Mouse (Mus musculus) kidney, adult 18-20 months (tissue): ENCODE data around the gene Epb41l1.
"Not testable (repeated sequence)": the region's sequence is repeated elsewhere in the genome, so short reads cannot be mapped to it uniquely, and the experiment has no call there.

ENCODE experiments used
- DNase-seq: peaks from one replicate; pipeline ENCODE4 v3.0.0; 2021

Gene Epb41l1

DNA sequence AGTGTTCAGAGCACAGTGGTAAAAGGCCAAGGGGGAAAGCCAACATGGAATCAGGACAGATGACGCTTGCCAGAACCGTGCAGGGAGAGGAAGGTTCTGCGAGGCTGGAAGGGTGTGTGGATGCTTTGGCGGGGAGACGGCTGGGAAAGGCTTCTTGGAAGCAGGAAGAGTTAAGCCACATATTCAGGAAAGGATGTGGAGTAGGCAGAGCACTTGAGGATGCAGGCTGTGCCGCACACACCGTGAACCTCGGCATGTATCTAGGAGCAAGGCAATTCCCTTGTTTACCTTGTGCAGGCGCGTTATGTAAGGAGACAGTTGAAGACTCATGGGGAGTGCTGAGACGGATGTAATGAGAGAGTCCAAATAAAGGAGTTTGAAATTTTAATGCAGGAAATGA, 69.5 kb downstream of the Epb41l1 start:
- DNase-seq = no peak

DNA sequence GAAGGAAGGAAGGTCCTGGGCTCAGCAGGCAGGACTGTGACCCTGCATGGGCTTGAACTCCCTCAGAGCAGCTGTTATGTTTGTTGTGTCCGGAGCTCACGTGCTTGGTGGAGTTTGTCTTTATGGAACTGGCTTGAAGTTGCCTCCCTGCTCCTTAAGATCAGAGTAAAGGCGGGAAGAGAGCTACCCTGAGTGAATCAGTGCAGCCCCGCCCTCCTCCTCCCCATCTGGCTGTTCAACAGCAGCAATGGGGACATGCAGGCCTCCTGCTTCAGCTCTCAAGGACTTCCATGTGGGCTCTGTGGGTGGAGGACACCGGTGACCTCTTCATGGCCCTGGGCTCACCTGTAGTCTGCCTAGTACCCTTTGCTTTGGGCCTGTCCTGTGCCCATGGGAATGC, 71.1 kb downstream of the Epb41l1 start:
- no peak for DNase-seq

DNA sequence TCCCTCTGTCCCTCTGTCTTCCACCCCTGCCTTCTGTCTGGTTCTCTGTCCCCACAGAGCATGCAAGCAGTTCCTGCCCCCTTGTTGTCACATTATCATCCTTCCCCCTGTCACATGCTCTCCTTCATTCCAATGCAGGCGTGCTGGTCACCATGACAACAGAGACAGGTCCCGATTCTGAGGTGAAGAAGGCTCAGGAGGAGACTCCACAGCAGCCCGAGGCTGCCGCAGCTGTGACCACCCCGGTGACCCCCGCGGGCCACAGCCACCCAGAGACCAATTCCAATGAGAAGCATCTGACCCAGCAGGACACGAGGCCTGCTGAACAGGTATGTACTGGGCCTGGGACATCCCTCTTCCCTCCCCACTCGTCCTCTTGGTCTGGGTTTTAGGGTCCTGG, 73.1 kb downstream of the Epb41l1 start:
- DNase-seq = no peak

DNA sequence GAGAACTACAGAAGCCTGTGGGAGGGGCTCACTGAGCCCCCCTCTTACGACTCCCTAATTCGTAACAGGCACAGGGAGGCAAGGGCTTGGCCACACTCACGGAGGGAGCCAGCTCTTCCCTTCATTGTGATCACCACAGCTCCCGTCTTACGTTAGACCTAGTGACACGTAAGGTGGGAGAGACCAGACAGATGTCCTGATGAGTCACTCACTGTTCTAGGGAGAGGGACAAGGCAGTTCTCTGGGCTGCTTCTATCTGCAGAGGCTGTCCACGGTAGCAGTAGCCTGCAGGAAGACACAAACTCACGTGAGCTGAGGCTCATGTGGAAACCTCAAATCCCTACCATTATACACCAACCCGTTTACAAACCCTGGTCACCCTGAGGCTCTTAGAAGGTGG, 73.8 kb downstream of the Epb41l1 start:
- no peak for DNase-seq

DNA sequence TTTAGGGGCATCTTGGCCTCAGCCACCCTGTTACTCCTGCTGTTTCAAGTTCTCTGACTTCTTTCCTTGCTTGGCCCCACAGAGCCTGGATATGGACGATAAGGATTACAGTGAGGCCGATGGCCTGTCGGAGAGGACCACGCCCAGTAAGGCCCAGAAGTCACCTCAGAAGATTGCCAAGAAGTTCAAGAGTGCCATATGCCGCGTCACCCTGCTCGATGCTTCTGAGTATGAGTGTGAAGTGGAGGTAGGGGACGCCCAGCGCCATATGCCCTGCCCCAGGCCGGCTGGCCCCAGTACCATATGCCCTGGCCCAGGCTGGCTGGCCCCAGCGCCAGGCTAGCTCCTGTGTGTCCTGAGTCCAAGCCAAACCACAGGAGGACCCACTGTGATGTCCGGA, 74.2 kb downstream of the Epb41l1 start:
- no peak for DNase-seq

DNA sequence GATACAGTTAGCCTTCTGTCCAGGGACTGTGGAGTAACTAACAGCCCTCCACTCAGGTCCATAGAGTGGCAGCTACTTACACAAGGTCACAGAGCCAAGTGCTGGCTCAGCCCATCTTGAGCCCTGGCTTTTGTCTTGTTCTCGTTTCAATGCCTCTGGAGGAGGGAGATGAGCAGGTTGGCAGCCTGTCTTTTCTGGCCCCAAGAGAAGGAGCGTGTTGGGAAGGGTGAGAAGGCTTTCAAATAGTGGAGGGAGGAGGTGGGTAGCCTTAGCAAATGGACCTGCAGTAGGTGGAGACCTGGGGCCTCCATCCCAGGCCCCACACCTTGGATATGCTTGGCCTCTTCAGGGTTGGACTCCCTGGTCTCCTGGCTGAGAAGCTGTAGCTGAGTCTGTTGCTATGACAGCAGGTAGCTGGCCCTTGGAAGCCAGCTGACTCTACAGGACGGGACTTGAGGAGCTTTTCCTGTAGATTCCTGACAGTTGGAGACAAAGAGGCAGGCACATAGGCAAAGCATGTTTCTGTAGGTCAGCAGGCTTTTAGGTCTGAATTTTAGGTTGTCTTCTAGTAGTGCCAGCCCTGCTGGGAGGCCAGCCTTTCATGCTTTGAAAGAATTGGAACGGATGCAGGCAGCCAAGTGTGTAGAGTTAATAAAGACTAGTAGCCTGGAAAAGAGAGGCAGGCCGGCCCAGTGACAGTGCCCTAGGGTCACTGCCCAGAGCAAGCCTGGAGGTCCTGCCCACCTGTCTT, 76.3 kb downstream of the Epb41l1 start:
- DNase-seq = no peak

DNA sequence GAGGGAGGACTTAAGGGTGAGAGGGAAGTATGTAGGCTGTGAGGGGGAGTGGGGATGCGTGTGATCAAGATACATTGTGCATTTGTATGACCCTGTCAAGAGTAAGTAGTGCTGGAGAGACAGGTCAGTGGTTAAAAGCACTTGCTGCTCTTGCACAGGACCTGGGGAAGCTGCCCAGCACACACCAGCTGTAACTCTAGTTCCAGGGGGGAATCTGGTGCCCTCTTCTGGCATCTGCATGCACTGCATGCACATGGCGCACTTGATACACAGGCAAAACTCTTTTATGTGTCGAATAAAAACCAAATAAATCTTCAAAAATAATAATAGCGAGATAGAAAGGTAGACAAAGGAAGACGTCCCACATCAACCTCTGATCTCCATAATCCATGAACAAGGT, 77.2 kb downstream of the Epb41l1 start:
- DNase-seq = peak; percentile 73

DNA sequence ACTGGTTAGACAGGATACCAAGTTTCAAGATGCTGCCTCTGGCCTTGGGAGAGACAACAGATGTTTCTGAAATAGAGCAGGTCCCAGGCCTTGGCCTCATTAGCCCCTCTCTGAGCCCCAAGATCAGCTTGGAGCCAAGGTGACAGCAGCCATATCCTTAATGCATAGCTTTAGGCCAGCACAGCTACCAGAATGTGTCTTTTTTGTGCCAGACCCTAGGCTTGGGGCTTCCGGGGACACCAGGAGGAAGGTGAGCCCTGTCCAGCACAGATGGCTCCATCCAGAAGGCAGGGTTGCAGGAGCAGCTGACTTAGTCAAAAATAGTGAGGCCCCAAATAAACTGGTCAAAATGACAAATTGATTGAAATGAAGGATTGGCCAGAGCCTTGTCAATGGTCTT, 80.3 kb downstream of the Epb41l1 start:
- no peak for DNase-seq

DNA sequence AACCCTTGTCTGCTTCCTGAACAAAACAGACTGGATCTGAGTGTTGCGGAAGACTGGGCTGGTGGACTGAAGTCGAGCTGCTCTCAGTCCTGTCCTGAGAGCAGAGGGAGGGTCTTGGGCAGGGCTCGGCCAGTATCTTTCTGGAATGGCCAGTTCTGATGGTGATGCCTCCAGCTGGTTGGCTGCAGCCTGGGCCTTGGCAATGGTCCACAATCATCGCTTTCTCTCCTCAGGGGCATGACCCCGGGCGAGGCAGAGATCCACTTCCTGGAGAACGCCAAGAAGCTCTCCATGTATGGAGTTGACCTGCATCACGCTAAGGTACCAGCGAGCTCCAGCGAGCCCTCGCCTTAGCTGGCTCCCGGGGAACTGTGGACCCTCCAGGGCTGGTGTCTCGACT, 84.8 kb downstream of the Epb41l1 start:
- DNase-seq = no peak

DNA sequence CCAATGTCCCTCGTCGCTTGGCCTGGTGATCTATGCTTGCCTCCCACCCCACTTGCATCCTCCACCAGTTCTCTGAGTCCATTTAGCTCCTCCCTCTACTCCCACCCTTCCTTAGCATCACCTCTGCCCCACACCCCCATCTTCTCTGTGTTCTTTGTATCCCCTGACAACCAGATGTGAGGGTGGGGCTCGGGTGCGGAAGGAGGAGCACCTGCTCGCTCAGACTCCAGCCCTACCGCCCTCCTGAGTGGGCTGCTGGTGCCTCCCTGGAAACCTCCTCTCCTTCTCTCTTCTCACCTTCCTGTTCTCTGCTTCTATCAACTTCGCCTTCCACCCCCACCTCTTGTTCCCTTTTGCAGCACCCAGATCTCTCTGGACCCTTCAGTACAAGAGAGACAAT, 91.3 kb downstream of the Epb41l1 start:
- DNase-seq = no peak

DNA sequence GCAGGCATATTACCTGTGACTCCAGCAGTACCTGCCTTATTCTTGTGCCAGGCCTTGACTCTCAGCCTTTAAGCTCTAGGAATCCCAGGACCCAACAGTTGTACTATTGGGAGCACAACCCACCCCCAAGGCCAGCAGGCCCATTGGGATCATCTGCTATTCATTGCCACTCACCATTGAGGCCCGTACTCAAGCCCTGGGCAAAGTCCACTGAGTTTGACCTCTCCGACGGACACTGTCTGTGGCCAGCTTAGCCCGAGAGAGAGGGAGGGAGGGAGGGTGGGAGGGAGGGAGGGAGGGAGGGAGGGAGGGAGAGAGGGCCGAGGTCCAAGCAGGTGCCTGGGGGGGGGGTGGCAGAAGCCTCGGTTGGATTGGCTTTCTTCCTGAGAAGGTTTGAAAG, 91.9 kb downstream of the Epb41l1 start:
- DNase-seq = peak; percentile 68

DNA sequence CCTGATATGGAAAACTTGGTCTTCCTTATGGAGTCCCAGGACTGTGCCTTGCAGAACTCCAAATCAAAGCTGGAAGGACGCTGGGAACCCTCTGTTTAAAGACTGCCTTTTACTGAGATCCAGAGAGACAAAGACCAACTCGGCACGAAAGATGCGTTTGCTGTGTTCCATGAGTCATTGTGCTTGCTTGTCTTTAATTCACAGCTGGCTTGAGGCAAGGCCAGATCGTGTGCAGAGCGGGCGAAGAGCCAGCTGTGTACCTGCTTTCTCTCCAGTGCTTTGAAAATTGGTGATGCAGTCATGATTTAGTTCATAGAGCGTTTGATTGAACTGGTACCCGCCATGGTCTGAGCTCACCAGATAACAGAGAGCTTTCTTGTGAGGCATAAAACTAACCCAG, 94.4 kb downstream of the Epb41l1 start:
- DNase-seq = no peak

DNA sequence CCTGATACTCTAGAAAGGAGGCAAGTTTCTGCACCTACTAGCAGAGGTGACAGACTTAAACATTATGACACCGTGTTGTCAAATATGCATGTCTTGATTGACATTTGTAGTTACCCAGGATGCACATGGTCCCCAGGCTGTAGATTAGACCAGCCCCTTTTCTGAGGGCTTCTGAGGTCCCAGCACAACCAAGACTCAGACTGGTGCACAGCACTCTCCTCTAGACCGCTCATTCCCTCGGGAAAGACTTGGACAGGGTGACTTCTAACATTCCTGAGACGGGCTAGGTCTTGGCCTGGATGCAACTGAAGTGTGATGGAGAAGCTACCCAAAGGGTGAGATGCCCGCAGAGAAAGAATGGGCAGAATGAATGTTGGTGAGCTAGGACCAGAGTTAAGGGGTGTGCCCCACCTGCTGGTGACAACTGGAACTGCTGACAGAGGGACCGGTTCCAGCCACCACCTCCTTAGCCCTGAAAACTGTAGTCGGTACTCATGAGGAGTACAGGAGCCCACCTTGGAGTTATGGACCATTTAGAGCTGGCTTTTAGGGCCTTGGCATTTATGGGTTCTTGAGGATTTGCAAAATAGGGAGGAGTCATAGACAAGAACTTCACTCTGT, 95.0 kb downstream of the Epb41l1 start:
- peak; percentile 86 for DNase-seq

DNA sequence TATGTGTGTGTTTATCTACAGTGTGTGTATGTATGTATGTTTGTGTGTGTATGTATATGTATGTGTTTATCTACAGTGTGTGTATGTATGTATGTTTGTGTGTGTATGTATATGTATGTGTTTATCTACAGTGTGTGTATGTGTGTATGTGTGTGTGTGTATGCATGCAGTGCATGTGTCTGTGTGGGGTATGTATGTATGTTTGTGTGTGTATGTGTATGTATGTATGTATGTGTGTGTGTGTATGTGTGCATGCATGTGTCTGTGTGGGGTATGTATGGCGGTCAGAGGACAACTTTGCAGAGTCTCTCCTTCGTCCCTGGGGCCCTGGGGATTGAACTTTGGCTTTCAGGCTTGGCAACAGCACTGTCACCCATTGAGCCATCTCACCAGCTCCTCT, 96.0 kb downstream of the Epb41l1 start:
- not testable (repeated sequence) for DNase-seq

DNA sequence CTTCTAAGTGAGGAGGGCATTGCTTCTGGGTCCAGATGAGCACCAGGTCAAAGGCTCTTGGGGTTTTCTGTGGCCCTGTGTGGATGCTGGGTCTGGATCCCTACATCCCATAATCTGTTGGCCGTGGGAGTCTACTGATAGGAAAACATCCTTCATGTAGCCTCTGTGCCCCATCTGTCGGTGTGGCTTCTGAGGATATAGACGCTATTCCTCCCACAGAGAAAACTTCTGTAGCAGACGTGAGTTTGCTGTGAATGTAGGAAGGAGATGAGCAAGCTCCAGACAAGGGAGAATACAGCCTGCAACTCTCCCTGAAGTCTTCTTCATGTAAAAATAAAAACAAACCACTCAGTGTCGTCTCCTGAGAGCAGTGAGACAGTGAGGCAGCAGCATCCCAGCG, 97.6 kb downstream of the Epb41l1 start:
- no peak for DNase-seq

DNA sequence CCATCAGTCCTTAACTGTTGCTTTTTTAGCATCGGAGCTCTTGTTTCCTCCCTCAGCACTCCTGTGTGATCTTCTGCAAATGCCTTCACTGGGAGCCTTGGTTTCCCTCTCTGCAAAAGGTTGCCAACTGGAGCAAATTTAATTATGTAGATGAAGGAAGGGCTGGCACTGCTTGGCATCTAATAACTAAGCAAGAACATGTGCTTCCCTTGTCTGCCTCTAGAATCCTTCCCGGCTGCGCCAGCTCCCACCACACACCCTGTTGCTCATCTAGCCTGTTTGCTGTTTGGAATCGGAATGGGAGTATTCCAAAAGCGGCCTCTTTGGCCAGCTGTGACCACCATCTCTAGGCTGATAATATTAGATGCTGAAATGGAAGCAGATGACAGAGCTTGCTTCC, 98.9 kb downstream of the Epb41l1 start:
- no peak for DNase-seq

DNA sequence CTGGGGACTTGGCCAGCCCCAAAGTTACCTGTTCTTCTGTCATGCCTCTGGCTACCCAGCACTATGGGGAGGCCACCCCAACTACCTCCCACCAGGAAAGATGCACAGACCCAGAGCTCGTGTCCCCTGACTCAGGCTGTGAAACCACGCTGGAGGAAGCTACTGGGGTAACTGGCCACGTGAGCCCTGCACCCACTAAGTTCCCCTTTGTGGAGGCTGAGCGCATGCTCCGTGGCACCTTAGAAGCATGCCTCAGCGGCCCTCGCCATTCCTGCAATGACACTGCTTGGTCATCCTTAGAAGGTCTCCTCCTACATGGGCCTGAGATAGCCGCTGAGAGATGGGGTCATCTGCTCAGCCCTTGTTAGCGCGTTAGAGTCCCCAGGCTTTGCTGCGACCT, 102.3 kb downstream of the Epb41l1 start:
- no peak for DNase-seq

DNA sequence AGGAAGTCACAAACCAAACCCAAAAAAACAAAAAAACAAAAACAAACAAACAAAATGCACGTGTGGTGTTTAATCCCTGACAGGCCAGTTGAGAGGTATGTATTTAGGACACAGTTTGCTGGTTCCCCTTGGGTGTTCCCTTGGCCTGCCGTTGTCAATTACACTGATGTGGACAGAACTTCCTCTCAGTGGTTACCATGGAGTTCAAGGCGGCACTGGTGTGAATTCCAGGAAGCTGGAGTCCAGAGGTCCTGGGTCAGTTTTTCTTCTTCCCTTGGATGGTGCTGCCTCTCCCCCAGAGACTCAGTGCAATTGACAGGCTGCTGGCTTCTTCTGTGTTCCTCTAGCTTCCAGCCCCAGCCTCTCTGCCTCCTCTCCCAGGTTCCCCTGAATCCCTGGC, 103.4 kb downstream of the Epb41l1 start:
- no peak for DNase-seq

DNA sequence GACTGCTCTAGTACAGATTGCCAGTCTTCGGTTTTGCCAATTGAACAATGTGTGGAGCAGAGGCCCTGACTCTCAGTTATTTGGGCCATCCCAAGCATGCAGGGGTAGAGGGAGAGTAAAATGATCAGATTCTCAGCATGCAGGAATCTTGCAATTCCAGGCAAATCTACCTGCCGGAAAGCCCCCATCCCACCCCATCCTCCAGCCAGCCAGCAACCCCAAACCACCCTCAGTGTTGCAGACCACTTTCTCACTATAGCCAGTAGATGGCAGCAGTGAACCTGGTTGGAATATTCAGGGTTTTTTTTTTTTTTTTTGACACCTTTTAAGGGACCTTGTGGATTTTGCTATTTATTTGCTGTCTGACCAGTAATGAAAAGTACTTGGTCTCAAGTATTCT, 109.0 kb downstream of the Epb41l1 start:
- DNase-seq = peak; percentile 6

DNA sequence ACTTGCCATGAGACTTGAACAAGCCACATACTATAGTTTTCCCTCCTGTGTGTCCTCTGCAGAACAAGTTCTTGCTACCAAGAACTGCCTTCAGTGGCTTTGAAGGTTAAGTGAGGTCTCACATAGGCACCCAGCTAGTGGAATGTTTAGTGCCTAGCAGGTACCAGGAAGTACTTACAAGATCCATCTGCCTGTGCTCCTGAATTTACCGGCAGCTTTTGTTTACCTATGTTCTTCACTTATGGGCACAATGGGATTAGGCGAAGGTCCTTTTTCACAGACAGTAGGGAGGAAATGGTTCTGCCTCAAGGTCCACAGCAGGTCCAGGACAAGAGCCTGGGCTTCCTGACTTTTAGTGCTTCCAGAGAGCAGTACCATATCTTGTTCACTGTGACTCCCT, 112.5 kb downstream of the Epb41l1 start:
- DNase-seq = no peak

DNA sequence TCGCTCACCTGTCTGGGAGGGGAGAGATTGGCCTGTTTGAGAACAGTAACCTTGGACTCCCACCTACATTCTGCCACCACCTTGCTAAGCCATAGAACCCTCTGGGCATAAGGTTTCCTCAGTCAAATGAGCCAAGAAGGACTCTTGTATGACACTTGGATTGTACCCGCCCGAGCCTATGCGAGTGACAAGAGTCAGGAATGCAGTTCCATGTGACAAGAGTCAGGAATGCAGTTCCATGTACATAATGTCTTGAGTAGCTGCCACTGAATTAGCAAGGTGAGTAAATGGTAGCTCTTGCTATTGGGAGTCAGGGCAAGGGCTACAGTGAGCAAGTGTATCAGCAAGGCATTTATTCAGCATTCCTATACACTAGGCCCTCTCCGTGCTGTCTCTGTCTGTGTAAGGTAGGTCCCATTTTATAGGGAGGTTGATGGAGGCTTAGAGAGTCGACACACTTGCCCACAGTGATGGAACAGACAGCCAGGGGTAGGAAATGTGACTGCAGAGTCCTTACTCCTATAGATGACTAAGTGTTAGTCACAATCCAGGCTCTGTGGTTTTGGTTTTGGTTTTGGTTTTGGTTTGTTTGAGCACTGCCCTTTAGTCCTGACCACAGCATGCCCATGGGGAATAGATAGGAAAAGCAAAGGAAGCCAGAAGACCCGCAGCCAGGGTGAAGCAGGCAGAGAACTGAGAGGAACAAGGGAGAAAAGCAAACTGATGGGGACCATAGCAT, 118.3 kb downstream of the Epb41l1 start:
- no peak for DNase-seq

DNA sequence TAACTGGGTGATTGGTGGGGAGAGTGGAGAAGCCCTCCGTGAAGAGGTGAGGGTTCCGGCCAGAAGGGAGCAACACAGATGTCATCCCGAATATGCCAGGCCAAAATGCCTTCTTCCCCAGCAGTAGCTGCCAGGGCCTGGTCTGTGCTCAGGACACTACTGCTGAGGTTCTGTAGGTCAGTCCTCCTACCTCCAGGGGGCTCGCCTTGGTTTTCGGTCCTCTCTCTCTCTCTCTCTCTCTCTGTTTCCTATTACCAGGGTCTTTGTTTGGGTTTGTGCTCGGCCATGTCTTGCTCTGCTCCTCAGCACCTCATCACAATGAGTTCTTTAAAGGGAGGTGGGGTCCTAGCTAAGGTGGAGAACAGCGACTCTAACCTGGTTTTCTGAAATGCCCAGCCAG, 120.3 kb downstream of the Epb41l1 start:
- no peak for DNase-seq

DNA sequence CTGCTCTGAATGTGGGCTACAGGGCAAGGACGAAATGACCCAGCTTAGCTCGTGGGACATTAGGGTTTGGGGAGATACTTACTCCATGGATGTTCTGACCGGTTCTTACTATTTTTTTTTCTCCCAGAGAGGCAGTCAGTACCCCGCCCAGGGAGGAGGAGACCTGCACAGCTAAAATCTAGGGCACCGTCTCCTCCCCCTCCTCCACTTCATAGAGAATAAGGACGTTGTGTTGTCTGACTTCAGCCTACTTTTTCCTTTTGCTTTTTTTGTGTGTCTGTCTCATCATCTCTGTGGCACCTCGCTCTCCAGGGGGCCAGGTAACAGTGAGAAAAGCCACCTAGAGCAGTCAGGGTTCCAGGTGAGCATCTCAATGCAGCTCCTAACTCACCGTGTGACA, 121.7 kb downstream of the Epb41l1 start:
- DNase-seq = no peak

DNA sequence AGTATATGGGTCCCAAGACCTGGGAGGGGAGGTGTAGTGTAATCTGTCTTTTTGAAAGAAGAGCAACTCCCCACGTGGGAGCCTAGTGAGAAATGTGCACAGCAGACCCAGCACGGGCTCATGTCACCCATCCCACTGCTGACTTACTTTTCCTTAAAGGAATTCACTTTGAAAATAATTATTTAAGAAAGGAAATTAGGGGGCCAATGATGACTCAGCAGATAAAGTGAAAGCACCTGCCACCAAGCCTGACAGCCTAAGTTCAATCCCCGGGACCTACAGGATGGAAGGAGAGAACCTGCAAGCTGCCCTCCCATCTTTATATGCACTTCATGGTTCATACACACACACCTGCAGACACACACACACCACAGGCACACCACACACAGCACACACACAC, 123.1 kb downstream of the Epb41l1 start:
- no peak for DNase-seq
